Mouse (Mus musculus) heart, adult 2 months (tissue): ENCODE measurements at regions not wholly inside any gene's neighbourhood (a gene's known extent, or its start where the extent isn't known, plus 50 kb on each side); places are given as distances from the start of the nearest gene placed in this dataset.

Experiments used
- CTCF ChIP-seq: fragments of 200-600 bp; IDR thresholded peaks from 2 replicates; pipeline ENCODE4 v1.8.1; 2022; ENCODE audit warnings: antibody characterized with exemption, mild to moderate bottlenecking, moderate library complexity
- EP300 ChIP-seq: fragments of 200-500 bp; IDR thresholded peaks from 2 replicates; pipeline ENCODE4 v1.6.1; 2011; ENCODE audit warnings: low read depth, low read length, control low read depth; ENCODE audit not compliant: insufficient read depth
- POLR2A ChIP-seq: fragments of 200-500 bp; IDR thresholded peaks from 2 replicates; pipeline ENCODE4 v1.6.1; 2011; ENCODE audit warnings: mild to moderate bottlenecking, low read depth, low read length, control low read depth; ENCODE audit not compliant: insufficient read depth

- TF ChIP-seq CTCF (no peak), POLR2A (no peak), EP300 (no peak)
Measured at GRCm38 (mm10) chr1:88988011-88988695, 82.1 kb upstream of the Sh3bp4 start.
